ENCODE assay signal across 11 mouse cellular contexts in the genomic region with DNA sequence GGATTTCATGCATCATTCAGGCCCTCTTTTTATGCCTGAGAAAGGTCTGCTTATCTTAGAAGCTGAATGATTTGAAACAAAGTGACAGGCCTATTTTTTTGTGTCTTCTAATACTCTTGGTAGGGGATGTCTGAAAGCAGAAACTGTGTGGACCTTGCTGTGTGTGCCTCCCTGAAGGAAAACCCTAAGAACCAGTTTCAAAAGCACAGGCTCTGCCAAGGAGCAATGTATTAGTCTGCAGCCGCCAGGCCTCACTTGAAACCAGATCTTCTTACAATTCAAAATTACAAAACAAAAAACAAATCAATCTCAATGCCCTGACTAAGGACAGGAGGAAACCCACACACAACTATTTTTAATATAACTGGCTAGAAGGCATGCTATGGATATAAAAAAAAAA. TPM values are rescaled to one million over a fixed set of nuclear protein-coding genes. Genes with fewer than 3 reads are reported as not detected.
DNase-seq lines count a peak whose midpoint lies in the region; ATAC-seq and TF ChIP-seq lines count a peak whose summit lies in the region.
"Had no signal": no experiment of that assay in that cellular context is flagged by ENCODE, and none has a peak within 500 bp of the region (broad histone marks: within the 10 kb centered on the region; RNA-seq: fewer than 3 reads in every experiment).

No protein-coding gene starts in this region.

- DNase-seq in heart, adult 8-10 months (ENCODE audit: low spot score), result no peak
- DNase-seq in brain, embryonic 14.5 days (ENCODE audit: low read depth), result peak; percentile 87
- DNase-seq in forebrain, postnatal 0 days, result no peak
- no peak for DNase-seq in cerebellum, adult 2 months
- no peak for DNase-seq in gastrocnemius, postnatal 25 days
- no peak for DNase-seq in left cerebral cortex, postnatal 10 days (ENCODE audit: extremely low spot score in 1 of 2, low spot score in 2 of 2)
- DNase-seq: B cell, adult 2 months; kidney, postnatal 4 days; thymus, adult 18-20 months had no signal

- peak overlapping the region; percentile 44; the same call in 1 of the 2 replicates for H3K9ac ChIP-seq in heart, embryonic 13.5 days
- H3K9ac ChIP-seq in forebrain, postnatal 0 days, result no peak overlapping the region
- H3K9ac ChIP-seq in midbrain, embryonic 12.5 days (replicated peaks), result no peak overlapping the region

- no peak overlapping the region for H3K4me3 ChIP-seq in heart, embryonic 13.5 days
- H3K4me3 ChIP-seq in forebrain, postnatal 0 days (ENCODE audit: low read depth, low read length), result no peak overlapping the region
- no peak overlapping the region for H3K4me3 ChIP-seq in midbrain, embryonic 12.5 days
- H3K4me3 ChIP-seq in cerebellum, adult 2 months (replicated peaks; ENCODE audit: insufficient read depth, low read depth, low read length), result no peak overlapping the region

- peak overlapping the region; percentile 54 for H3K27ac ChIP-seq in heart, embryonic 13.5 days (replicated peaks)
- 0 out of 2 replicates have a peak overlapping the region, but pooled peaks have one; percentile 1 for H3K27ac ChIP-seq in forebrain, postnatal 0 days (ENCODE audit: low read depth, low read length)
- H3K27ac ChIP-seq in midbrain, embryonic 12.5 days (replicated peaks), result peak overlapping the region; percentile 92
- no peak overlapping the region for H3K27ac ChIP-seq in cerebellum, adult 2 months (ENCODE audit: insufficient read depth, low read length)

- intact Hi-C loops in left cerebral cortex, postnatal 10 days (cut with DNase I), result no loop called here

- no peaks in the 10 kb centered on the region for H3K36me3 ChIP-seq in heart, embryonic 13.5 days
- H3K36me3 ChIP-seq in forebrain, postnatal 0 days (ENCODE audit: insufficient read depth), result no peaks in the 10 kb centered on the region
- H3K36me3 ChIP-seq in midbrain, embryonic 12.5 days, result no peaks in the 10 kb centered on the region

- no peak for TF ChIP-seq CTCF in brain, embryonic 14.5 days (IDR thresholded peaks at IDR 0.05; ENCODE audit: borderline replicate concordance, extremely low read depth, insufficient read depth, insufficient read length)
- TF ChIP-seq CTCF in forebrain, postnatal 0 days (IDR thresholded peaks at IDR 0.05; ENCODE audit: low read depth), result no peak
- no peak for TF ChIP-seq CTCF in cerebellum, adult 2 months (IDR thresholded peaks at IDR 0.05; ENCODE audit: borderline replicate concordance, insufficient read depth, low read depth, low read length)

- no peaks in the 10 kb centered on the region for H3K9me3 ChIP-seq in heart, embryonic 13.5 days
- H3K9me3 ChIP-seq in forebrain, postnatal 0 days (ENCODE audit: low read length), result no peaks in the 10 kb centered on the region
- no peaks in the 10 kb centered on the region for H3K9me3 ChIP-seq in midbrain, embryonic 12.5 days

- ATAC-seq in heart, embryonic 13.5 days (ENCODE audit: extremely low read depth, insufficient number of reproducible peaks, low FRiP score, low TSS enrichment), result no peak
- no peak for ATAC-seq in forebrain, postnatal 0 days
- ATAC-seq in midbrain, embryonic 12.5 days (ENCODE audit: low FRiP score, low read depth), result peak; percentile 57

- no peaks in the 10 kb centered on the region for H3K27me3 ChIP-seq in heart, embryonic 13.5 days (replicated peaks)
- H3K27me3 ChIP-seq in forebrain, postnatal 0 days (ENCODE audit: insufficient read depth, low read length), result no peaks in the 10 kb centered on the region
- no peaks in the 10 kb centered on the region for H3K27me3 ChIP-seq in midbrain, embryonic 12.5 days
- no peaks in the 10 kb centered on the region for H3K27me3 ChIP-seq in cerebellum, adult 2 months (ENCODE audit: control insufficient read depth, insufficient read depth, low read length)

- H3K4me1 ChIP-seq in heart, embryonic 13.5 days, result peaks cover 14% of the 10 kb centered on the region
- H3K4me1 ChIP-seq in forebrain, postnatal 0 days (ENCODE audit: insufficient read depth), result 0 out of 2 replicates have a peak, but pooled peaks cover 3% of the 10 kb centered on the region
- H3K4me1 ChIP-seq in midbrain, embryonic 12.5 days, result peaks cover 19% of the 10 kb centered on the region
- H3K4me1 ChIP-seq in cerebellum, adult 2 months (ENCODE audit: control insufficient read depth, insufficient read depth, low read length), result no peaks in the 10 kb centered on the region

- 52% methylated on average over 1 of the region's 1 CpGs for WGBS in heart, embryonic 13.5 days
- 16% methylated on average over 1 of the region's 1 CpGs for WGBS in forebrain, postnatal 0 days
- 21% methylated on average over 1 of the region's 1 CpGs for WGBS in midbrain, embryonic 12.5 days
- 84% methylated on average over 1 of the region's 1 CpGs for WGBS in cerebellum, adult 2 months

- peak overlapping the region; percentile 3; the same call in 1 of the 2 replicates for H3K4me2 ChIP-seq in heart, embryonic 13.5 days
- H3K4me2 ChIP-seq in forebrain, postnatal 0 days (ENCODE audit: low read depth), result no peak overlapping the region
- H3K4me2 ChIP-seq in midbrain, embryonic 12.5 days (replicated peaks), result no peak overlapping the region

- no peak for TF ChIP-seq POLR2A in brain, embryonic 14.5 days (IDR thresholded peaks at IDR 0.05; ENCODE audit: borderline replicate concordance, extremely low read depth, insufficient read depth, insufficient read length, poor library complexity, severe bottlenecking)
- TF ChIP-seq POLR2A in cerebellum, adult 2 months (IDR thresholded peaks at IDR 0.05; ENCODE audit: borderline replicate concordance, insufficient read depth, low read length), result no peak

RNA-seq across cellular contexts. Expression of a gene that starts 12.5 kb away (rescaled TPM):
- 131 and 149 TPM in 2 replicates for polyA plus RNA-seq in heart, embryonic 13.5 days (2015; fragmentation: Nextera tagmentation; extraction: Ambion mirVana)
- 100 to 1,000 TPM; 289 to 312 (median 300) TPM for total RNA-seq in heart, adult 8-10 months (2022)
- polyA plus RNA-seq in brain, embryonic 14.5 days (2012; rRNA removed), result 66.7 and 72.8 TPM in 2 replicates
- 94.9 and 102 TPM in 2 replicates for total RNA-seq in forebrain, postnatal 0 days (2014; rRNA removed)
- 64.7 and 68.6 TPM in 2 replicates for polyA plus RNA-seq in forebrain, postnatal 0 days (2015; fragmentation: Nextera tagmentation; extraction: Ambion mirVana)
- 90.8 and 97.2 TPM in 2 replicates for polyA plus RNA-seq in midbrain, embryonic 12.5 days (2016; fragmentation: Nextera tagmentation; extraction: Ambion mirVana)
- polyA plus RNA-seq in cerebellum, adult 2 months (2012; rRNA removed), result 76.7 and 81.8 TPM in 2 replicates
- 100 to 1,000 TPM in 1 of 2 experiments, 10 to 100 TPM in 1; 96.9 to 110 TPM for total RNA-seq in gastrocnemius, postnatal 25 days (2021)
- 10 to 100 TPM; 55.0 to 72.7 TPM for total RNA-seq in left cerebral cortex, postnatal 10 days (2021)

RNA-seq across cellular contexts. Expression of a gene that starts 23.2 kb away (rescaled TPM):
- polyA plus RNA-seq in heart, embryonic 13.5 days (2015; fragmentation: Nextera tagmentation; extraction: Ambion mirVana), result 4.2 and 4.7 TPM in 2 replicates
- 1 to 10 TPM; 5.0 to 7.0 (median 6.8) TPM for total RNA-seq in heart, adult 8-10 months (2022)
- 4.7 and 4.9 TPM in 2 replicates for polyA plus RNA-seq in brain, embryonic 14.5 days (2012; rRNA removed)
- 2.7 and 3.7 TPM in 2 replicates for total RNA-seq in forebrain, postnatal 0 days (2014; rRNA removed)
- 1.1 TPM in 2 replicates for polyA plus RNA-seq in forebrain, postnatal 0 days (2015; fragmentation: Nextera tagmentation; extraction: Ambion mirVana)
- 10.2 and 10.9 TPM in 2 replicates for polyA plus RNA-seq in midbrain, embryonic 12.5 days (2016; fragmentation: Nextera tagmentation; extraction: Ambion mirVana)
- 7.4 and 7.7 TPM in 2 replicates for polyA plus RNA-seq in cerebellum, adult 2 months (2012; rRNA removed)
- total RNA-seq in gastrocnemius, postnatal 25 days (2021), result 10 to 100 TPM in 1 of 2 experiments, 1 to 10 TPM in 1; 7.7 to 10.9 TPM
- total RNA-seq in left cerebral cortex, postnatal 10 days (2021), result 1 to 10 TPM; 5.0 to 5.2 TPM
